Mouse (Mus musculus): Measurements from ENCODE around the gene P3h2. TPM values are rescaled to one million over a fixed set of nuclear protein-coding genes. Genes with fewer than 3 reads are reported as not detected.

P3h2 gene
- polyA plus RNA-seq, 1 experiment from 2014 or later = 5.3 TPM

DNA sequence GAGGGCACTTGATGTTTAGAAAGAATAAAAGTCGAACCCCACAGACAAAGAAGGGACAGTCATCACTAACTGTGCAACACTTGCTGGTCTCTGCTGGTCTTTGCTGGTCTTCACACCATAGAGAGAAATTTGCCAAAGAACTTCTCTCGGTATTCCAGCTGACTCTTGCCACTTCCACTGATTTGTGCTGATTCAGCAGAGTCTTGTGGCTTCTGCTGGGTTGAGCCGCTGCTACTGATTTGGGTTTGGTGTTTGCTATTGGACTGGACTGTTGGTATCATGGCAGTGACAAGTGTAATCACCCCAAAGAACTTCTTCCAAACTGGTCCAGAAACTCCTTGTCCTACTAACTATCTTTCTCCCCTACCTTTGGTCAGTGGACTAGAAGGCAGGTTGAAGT lies 111.0 kb downstream of the P3h2 start:
- DNase-seq (ENCODE audit: low spot score) (no peak), ATAC-seq (ENCODE audit: insufficient number of reproducible peaks, low FRiP score, low TSS enrichment, low read depth) (no peak)
- no peak overlapping the region for H3K4me2 ChIP-seq (ENCODE audit: low read depth, severe bottlenecking)
- 89% methylated on average over 3 of the region's 3 CpGs for WGBS
- no peaks in the 10 kb centered on the region for H3K4me1 ChIP-seq (ENCODE audit: control insufficient read depth, insufficient read depth, low read length)
- H3K27ac ChIP-seq (replicated peaks; ENCODE audit: low read depth, low read length) = no peak overlapping the region
- no peaks in the 10 kb centered on the region for H3K36me3 ChIP-seq (ENCODE audit: control insufficient read depth, insufficient read depth, low read length)
- no peak overlapping the region for H3K9ac ChIP-seq (ENCODE audit: low read length)
- no peaks in the 10 kb centered on the region for H3K9me3 ChIP-seq (ENCODE audit: control insufficient read depth, low read length)
- H3K27me3 ChIP-seq (ENCODE audit: control insufficient read depth, insufficient read depth, low read length) = no peaks in the 10 kb centered on the region
- no peak overlapping the region for H3K4me3 ChIP-seq (ENCODE audit: low read depth, low read length)

DNA sequence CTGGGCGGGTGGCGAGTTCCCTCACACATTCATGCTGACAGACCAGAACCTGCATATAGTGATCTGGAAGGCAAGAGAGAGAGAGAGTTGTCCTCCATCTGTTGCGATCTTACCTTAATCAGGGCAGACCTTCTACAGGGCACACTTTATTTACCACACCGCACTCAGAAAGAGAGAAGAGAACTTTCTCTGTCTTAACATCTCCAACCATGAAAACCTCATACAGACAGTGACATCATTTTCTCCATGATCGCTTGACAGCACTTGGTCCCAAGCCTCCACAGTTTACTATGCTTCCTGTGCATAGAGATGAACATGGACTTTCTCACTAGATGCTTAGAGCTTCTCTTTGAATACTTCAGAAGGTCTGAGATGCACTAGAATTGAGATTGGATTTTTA lies 118.4 kb downstream of the P3h2 start:
- Histone ChIP-seq H3K4me1 (ENCODE audit: control insufficient read depth, insufficient read depth, low read length) (no peaks in the 10 kb centered on the region), H3K4me2 (ENCODE audit: low read depth, severe bottlenecking) (no peak overlapping the region), H3K36me3 (ENCODE audit: control insufficient read depth, insufficient read depth, low read length) (no peaks in the 10 kb centered on the region), H3K9ac (ENCODE audit: low read length) (no peak overlapping the region), H3K27me3 (ENCODE audit: control insufficient read depth, insufficient read depth, low read length) (no peaks in the 10 kb centered on the region), H3K9me3 (ENCODE audit: control insufficient read depth, low read length) (no peaks in the 10 kb centered on the region), H3K4me3 (ENCODE audit: low read depth, low read length) (no peak overlapping the region), H3K27ac (replicated peaks; ENCODE audit: low read depth, low read length) (no peak overlapping the region)
- ATAC-seq (ENCODE audit: insufficient number of reproducible peaks, low FRiP score, low TSS enrichment, low read depth) = no peak
- 89% methylated on average over 5 of the region's 5 CpGs for WGBS
- DNase-seq (ENCODE audit: low spot score) = no peak

DNA sequence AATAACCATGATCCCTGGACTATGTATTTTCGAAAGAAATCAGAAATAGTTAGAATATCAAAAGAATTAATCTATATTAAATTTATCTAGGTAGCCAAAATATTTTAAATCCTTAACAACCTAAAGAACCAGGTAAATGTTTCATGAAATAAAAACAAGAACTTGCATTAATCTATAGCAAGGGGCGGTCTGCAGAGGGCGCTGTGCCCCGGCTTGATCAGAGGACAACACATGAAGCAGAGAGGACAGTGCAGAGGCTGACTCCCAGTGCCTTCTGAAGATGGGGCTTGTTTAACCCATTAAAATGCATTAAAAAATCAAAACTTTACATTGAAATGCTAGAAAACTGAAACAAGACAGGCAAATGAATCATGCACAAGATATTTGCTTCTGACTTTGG lies 121.9 kb downstream of the P3h2 start:
- no peak overlapping the region for H3K4me2 ChIP-seq (ENCODE audit: low read depth, severe bottlenecking)
- WGBS = 38% methylated on average over 4 of the region's 4 CpGs
- H3K27ac ChIP-seq (replicated peaks; ENCODE audit: low read depth, low read length) = no peak overlapping the region
- no peaks in the 10 kb centered on the region for H3K27me3 ChIP-seq (ENCODE audit: control insufficient read depth, insufficient read depth, low read length)
- H3K4me1 ChIP-seq (ENCODE audit: control insufficient read depth, insufficient read depth, low read length) = no peaks in the 10 kb centered on the region
- ATAC-seq (ENCODE audit: insufficient number of reproducible peaks, low FRiP score, low TSS enrichment, low read depth) (no peak), DNase-seq (ENCODE audit: low spot score) (peak; percentile 38)
- H3K4me3 ChIP-seq (ENCODE audit: low read depth, low read length) = no peak overlapping the region
- no peaks in the 10 kb centered on the region for H3K36me3 ChIP-seq (ENCODE audit: control insufficient read depth, insufficient read depth, low read length)
- H3K9ac ChIP-seq (ENCODE audit: low read length) = no peak overlapping the region
- no peaks in the 10 kb centered on the region for H3K9me3 ChIP-seq (ENCODE audit: control insufficient read depth, low read length)

DNA sequence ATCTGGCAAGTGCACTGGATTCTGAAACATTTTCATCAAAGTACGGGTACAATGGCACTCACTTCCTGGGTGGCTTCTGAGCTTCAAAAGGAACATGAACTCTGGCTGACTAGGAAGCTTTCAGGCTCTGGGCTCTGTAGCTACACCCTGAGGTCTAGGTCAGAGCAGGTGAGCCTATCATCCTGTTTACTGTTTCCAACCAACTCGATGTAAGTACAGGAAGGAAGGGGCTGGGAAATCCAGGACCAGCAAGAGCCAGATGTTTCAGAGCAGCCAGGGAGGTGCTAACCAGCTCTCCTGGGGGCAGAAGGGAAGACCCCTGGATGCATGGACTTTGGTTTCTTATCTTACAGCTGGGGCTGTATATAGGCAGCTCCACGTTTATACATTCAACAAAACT lies 126.5 kb downstream of the P3h2 start:
- no peak overlapping the region for H3K27ac ChIP-seq (replicated peaks; ENCODE audit: low read depth, low read length)
- no peaks in the 10 kb centered on the region for H3K36me3 ChIP-seq (ENCODE audit: control insufficient read depth, insufficient read depth, low read length)
- no peaks in the 10 kb centered on the region for H3K27me3 ChIP-seq (ENCODE audit: control insufficient read depth, insufficient read depth, low read length)
- no peak for ATAC-seq (ENCODE audit: insufficient number of reproducible peaks, low FRiP score, low TSS enrichment, low read depth)
- no peak overlapping the region for H3K4me3 ChIP-seq (ENCODE audit: low read depth, low read length)
- DNase-seq (ENCODE audit: low spot score) = no peak
- no peak overlapping the region for H3K4me2 ChIP-seq (ENCODE audit: low read depth, severe bottlenecking)
- WGBS = 57% methylated on average over 3 of the region's 3 CpGs
- no peak overlapping the region for H3K9ac ChIP-seq (ENCODE audit: low read length)
- no peaks in the 10 kb centered on the region for H3K4me1 ChIP-seq (ENCODE audit: control insufficient read depth, insufficient read depth, low read length)
- no peaks in the 10 kb centered on the region for H3K9me3 ChIP-seq (ENCODE audit: control insufficient read depth, low read length)

DNA sequence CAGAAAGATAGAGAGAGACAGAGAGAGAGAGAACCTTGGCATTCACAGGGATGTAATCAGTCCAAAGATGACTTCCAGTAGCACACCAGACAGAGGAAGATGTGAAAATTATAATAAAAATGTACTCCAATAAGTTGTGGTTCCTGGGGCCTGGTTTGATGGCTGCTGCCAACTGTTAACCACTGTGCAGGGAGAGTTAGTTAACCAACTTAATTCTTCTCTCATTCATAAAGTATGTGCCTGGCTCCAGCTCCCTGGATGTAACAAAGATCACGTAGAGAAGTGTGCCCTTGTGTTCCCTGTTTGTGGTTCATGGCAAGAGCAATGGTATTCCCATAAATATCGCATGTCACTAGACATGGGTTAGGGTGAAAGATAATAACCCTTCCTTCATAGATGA lies 128.4 kb downstream of the P3h2 start:
- no peak for ATAC-seq (ENCODE audit: insufficient number of reproducible peaks, low FRiP score, low TSS enrichment, low read depth)

DNA sequence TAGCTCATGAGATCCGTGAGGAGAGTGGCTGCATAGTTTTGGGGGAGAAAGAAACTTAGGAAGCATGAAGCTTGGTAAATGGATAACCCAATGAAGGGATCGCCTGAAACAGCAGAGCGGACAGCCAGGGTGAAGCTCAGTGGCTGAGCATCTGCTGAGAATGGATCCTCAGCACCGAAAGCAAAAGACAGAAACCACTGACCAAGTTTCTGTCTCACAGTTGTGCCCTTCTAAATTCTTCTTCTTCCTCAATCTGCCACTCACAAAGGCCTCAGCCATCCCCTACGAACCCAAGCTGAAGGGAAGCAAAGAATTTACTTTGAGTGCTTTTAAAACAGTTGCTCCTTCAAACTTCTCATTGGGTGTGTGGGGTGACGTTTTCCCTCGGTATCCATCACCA lies 134.3 kb downstream of the P3h2 start:
- no peak for DNase-seq (ENCODE audit: low spot score)
- Histone ChIP-seq H3K4me2 (ENCODE audit: low read depth, severe bottlenecking) (no peak overlapping the region), H3K27me3 (ENCODE audit: control insufficient read depth, insufficient read depth, low read length) (no peaks in the 10 kb centered on the region), H3K9me3 (ENCODE audit: control insufficient read depth, low read length) (no peaks in the 10 kb centered on the region), H3K9ac (ENCODE audit: low read length) (no peak overlapping the region), H3K4me3 (ENCODE audit: low read depth, low read length) (no peak overlapping the region), H3K4me1 (ENCODE audit: control insufficient read depth, insufficient read depth, low read length) (no peaks in the 10 kb centered on the region), H3K36me3 (ENCODE audit: control insufficient read depth, insufficient read depth, low read length) (no peaks in the 10 kb centered on the region), H3K27ac (replicated peaks; ENCODE audit: low read depth, low read length) (no peak overlapping the region)
- ATAC-seq (ENCODE audit: insufficient number of reproducible peaks, low FRiP score, low TSS enrichment, low read depth) = no peak
- 89% methylated on average over 7 of the region's 7 CpGs for WGBS

More for the DNA sequence above, 128.4 kb downstream of the P3h2 start:
- no peaks in the 10 kb centered on the region for H3K27me3 ChIP-seq (ENCODE audit: control insufficient read depth, insufficient read depth, low read length)
- H3K36me3 ChIP-seq (ENCODE audit: control insufficient read depth, insufficient read depth, low read length) = no peaks in the 10 kb centered on the region
- no peaks in the 10 kb centered on the region for H3K4me1 ChIP-seq (ENCODE audit: control insufficient read depth, insufficient read depth, low read length)
- DNase-seq (ENCODE audit: low spot score) = no peak
- no peak overlapping the region for H3K9ac ChIP-seq (ENCODE audit: low read length)
- WGBS = 82% methylated on average over 2 of the region's 2 CpGs
- no peak overlapping the region for H3K4me2 ChIP-seq (ENCODE audit: low read depth, severe bottlenecking)
- H3K9me3 ChIP-seq (ENCODE audit: control insufficient read depth, low read length) = no peaks in the 10 kb centered on the region
- H3K27ac ChIP-seq (replicated peaks; ENCODE audit: low read depth, low read length) = no peak overlapping the region
- H3K4me3 ChIP-seq (ENCODE audit: low read depth, low read length) = no peak overlapping the region

DNA sequence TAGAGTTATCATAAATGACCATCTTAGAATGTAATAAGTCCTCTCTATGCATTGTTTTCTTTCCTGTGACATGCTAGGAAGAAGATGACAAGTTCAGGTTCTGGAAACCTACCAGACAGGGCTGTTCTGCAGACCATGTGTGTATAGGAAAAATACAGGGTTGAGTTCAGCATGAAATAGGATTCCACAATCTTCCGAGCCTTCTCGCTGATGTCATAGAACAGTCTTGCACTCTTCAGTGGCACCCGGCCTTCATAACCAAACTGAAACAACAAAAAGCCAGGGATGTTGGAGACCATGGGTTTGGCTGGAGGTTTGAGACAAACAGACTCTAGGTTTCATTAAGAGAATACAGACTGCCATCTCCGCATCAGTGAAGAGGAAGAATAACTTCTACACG lies 134.9 kb downstream of the P3h2 start:
- H3K4me3 ChIP-seq (ENCODE audit: low read depth, low read length) = no peak overlapping the region
- H3K27ac ChIP-seq (replicated peaks; ENCODE audit: low read depth, low read length) = no peak overlapping the region
- H3K4me1 ChIP-seq (ENCODE audit: control insufficient read depth, insufficient read depth, low read length) = no peaks in the 10 kb centered on the region
- H3K9ac ChIP-seq (ENCODE audit: low read length) = no peak overlapping the region
- DNase-seq (ENCODE audit: low spot score) = no peak
- no peaks in the 10 kb centered on the region for H3K36me3 ChIP-seq (ENCODE audit: control insufficient read depth, insufficient read depth, low read length)
- H3K9me3 ChIP-seq (ENCODE audit: control insufficient read depth, low read length) = no peaks in the 10 kb centered on the region
- ATAC-seq (ENCODE audit: insufficient number of reproducible peaks, low FRiP score, low TSS enrichment, low read depth) = no peak
- H3K27me3 ChIP-seq (ENCODE audit: control insufficient read depth, insufficient read depth, low read length) = no peaks in the 10 kb centered on the region
- WGBS = 97% methylated on average over 5 of the region's 5 CpGs
- H3K4me2 ChIP-seq (ENCODE audit: low read depth, severe bottlenecking) = no peak overlapping the region

DNA sequence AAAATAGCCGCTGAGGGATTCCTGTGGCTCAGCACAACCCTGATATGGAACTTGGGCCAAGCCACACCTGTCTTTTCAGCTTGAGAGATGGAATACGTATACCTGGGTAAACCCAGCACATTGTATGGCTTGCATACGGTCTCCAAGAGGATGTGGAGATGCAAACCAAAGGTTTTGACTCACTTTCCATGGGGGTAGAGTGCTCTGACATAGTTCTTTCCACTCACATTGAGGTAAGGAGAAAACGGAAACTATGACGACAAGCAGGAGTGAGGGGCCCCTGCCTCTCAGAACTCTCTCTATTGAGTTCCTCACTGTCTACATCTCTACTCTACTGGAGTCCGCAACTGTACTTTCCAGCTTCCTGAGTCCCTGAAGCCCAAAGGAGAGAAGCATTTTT lies 135.4 kb downstream of the P3h2 start:
- Histone ChIP-seq H3K9ac (ENCODE audit: low read length) (no peak overlapping the region), H3K27me3 (ENCODE audit: control insufficient read depth, insufficient read depth, low read length) (no peaks in the 10 kb centered on the region), H3K4me2 (ENCODE audit: low read depth, severe bottlenecking) (no peak overlapping the region), H3K27ac (replicated peaks; ENCODE audit: low read depth, low read length) (no peak overlapping the region), H3K36me3 (ENCODE audit: control insufficient read depth, insufficient read depth, low read length) (no peaks in the 10 kb centered on the region), H3K4me1 (ENCODE audit: control insufficient read depth, insufficient read depth, low read length) (no peaks in the 10 kb centered on the region), H3K4me3 (ENCODE audit: low read depth, low read length) (no peak overlapping the region), H3K9me3 (ENCODE audit: control insufficient read depth, low read length) (no peaks in the 10 kb centered on the region)
- 89% methylated on average over 6 of the region's 6 CpGs for WGBS
- ATAC-seq (ENCODE audit: insufficient number of reproducible peaks, low FRiP score, low TSS enrichment, low read depth) = no peak
- no peak for DNase-seq (ENCODE audit: low spot score)

DNA sequence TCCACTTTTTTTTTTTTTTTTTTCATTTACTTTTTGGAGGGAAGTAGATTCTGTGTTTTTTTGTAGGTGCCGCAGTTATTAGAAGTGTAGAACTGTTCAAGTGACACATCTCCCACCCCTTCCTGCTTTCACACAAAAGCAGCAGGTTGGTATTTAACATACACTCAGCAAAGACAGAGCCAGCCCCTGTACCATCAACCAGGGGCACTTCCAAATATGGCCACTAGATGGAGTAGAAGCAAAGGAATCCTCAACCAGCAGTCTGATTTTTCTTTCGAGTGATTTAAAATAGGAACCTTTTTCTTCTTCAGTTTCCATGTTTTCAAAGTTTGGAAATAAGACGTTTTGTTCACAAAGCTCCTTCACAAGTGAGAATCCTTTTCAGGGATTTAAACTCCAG lies 138.3 kb downstream of the P3h2 start:
- Histone ChIP-seq H3K4me2 (ENCODE audit: low read depth, severe bottlenecking) (no peak overlapping the region), H3K27me3 (ENCODE audit: control insufficient read depth, insufficient read depth, low read length) (no peaks in the 10 kb centered on the region), H3K36me3 (ENCODE audit: control insufficient read depth, insufficient read depth, low read length) (no peaks in the 10 kb centered on the region), H3K4me3 (ENCODE audit: low read depth, low read length) (no peak overlapping the region), H3K9me3 (ENCODE audit: control insufficient read depth, low read length) (no peaks in the 10 kb centered on the region), H3K27ac (replicated peaks; ENCODE audit: low read depth, low read length) (no peak overlapping the region), H3K9ac (ENCODE audit: low read length) (no peak overlapping the region), H3K4me1 (ENCODE audit: control insufficient read depth, insufficient read depth, low read length) (no peaks in the 10 kb centered on the region)
- peak; percentile 85 for DNase-seq (ENCODE audit: low spot score)
- 27% methylated on average over 3 of the region's 3 CpGs for WGBS
- ATAC-seq (ENCODE audit: insufficient number of reproducible peaks, low FRiP score, low TSS enrichment, low read depth) = 0 out of 2 replicates have a peak, but pooled peaks have one; percentile 47

All from limb, embryonic 11.5 days (tissue).